Mouse (Mus musculus) lung, embryonic 14.5 days (tissue): ENCODE data around the gene Tsc22d4. TPM values are rescaled to one million over a fixed set of nuclear protein-coding genes. Genes with fewer than 3 reads are reported as not detected.

Experiments used
- ATAC-seq: fragments of 200-750 bp; cut with Nextera tagmentation; 2 replicates; pipeline ENCODE4 v1.8.0; 2017; ENCODE audit warnings: mild to moderate bottlenecking, moderate TSS enrichment, moderate library complexity; ENCODE audit not compliant: insufficient read depth
- DNase-seq: peaks from one replicate; pipeline ENCODE4 v3.0.0-alpha.2; 2015
- H3K27ac ChIP-seq: fragments of 300-500 bp; sonication (generic); 2 replicates; pipeline ENCODE4 v1.5.1; 2014; ENCODE audit warnings: low read depth, mild to moderate bottlenecking, moderate library complexity
- H3K27me3 ChIP-seq: fragments of 300-500 bp; sonication (generic); 2 replicates; pipeline ENCODE4 v1.6.1; 2014; ENCODE audit warnings: low read length, control low read depth; ENCODE audit not compliant: insufficient read depth
- H3K36me3 ChIP-seq: fragments of 300-500 bp; sonication (generic); 2 replicates; pipeline ENCODE4 v1.6.1; 2014; ENCODE audit warnings: control low read depth; ENCODE audit not compliant: insufficient read depth
- H3K4me1 ChIP-seq: fragments of 300-500 bp; sonication (generic); 2 replicates; pipeline ENCODE4 v1.6.1; 2014; ENCODE audit warnings: antibody characterized with exemption, control low read depth; ENCODE audit not compliant: insufficient read depth
- H3K4me2 ChIP-seq: fragments of 300-500 bp; sonication (generic); 2 replicates; pipeline ENCODE4 v1.6.1; 2014; ENCODE audit warnings: mild to moderate bottlenecking
- H3K4me3 ChIP-seq: fragments of 300-500 bp; sonication (generic); 2 replicates; pipeline ENCODE4 v1.5.1; 2014; ENCODE audit warnings: low read depth, low read length
- H3K9ac ChIP-seq: fragments of 300-500 bp; sonication (generic); 2 replicates; pipeline ENCODE4 v1.6.1; 2014
- H3K9me3 ChIP-seq: fragments of 300-500 bp; sonication (generic); 2 replicates; pipeline ENCODE4 v1.6.1; 2016; ENCODE audit warnings: low read depth, low read length, control low read depth
- CTCF ChIP-seq: IDR thresholded peaks from 2 replicates; pipeline ENCODE4 v1.5.1; 2016; ENCODE audit warnings: antibody characterized with exemption, low read depth
- WGBS: fragments of 180-500 bp; shearing (Covaris S2); extraction: QIAGEN DNeasy Blood & Tissue Kit; methylation state at CpG from one replicate; pipeline ENCODE4 v1.1.7; 2014; 5-methylcytosine and 5-hydroxymethylcytosine counted together
- polyA plus RNA-seq: library from polyadenylated mRNA; unstranded; fragments of >200 nt; fragmentation: Nextera tagmentation; extraction: Ambion mirVana; gene quantifications from 2 replicates; pipeline ENCODE4 v1.2.1, GENCODE M21; 2014

Tsc22d4 gene
- polyA plus RNA-seq, 1 experiment from 2014 or later = 127 TPM

GRCm38 (mm10) chr5:137800917-137801316, 55.4 kb downstream of the Tsc22d4 start:
- H3K36me3 ChIP-seq = no peaks in the 10 kb centered on the region
- H3K4me3 ChIP-seq = no peak overlapping the region
- DNase-seq = no peak
- WGBS = 73% methylated on average over 3 of the region's 3 CpGs
- H3K27me3 ChIP-seq = no peaks in the 10 kb centered on the region
- ATAC-seq = no peak
- no peak overlapping the region for H3K27ac ChIP-seq
- H3K4me1 ChIP-seq = no peaks in the 10 kb centered on the region
- H3K9me3 ChIP-seq = no peaks in the 10 kb centered on the region
- no peak overlapping the region for H3K4me2 ChIP-seq
- no peak overlapping the region for H3K9ac ChIP-seq
- no peak for TF ChIP-seq CTCF

GRCm38 (mm10) chr5:137806158-137806557, 60.6 kb downstream of the Tsc22d4 start:
- WGBS = 43% methylated on average over 1 of the region's 1 CpGs
- ATAC-seq (no peak), DNase-seq (peak; percentile 54)
- no peak overlapping the region for H3K4me2 ChIP-seq
- no peak overlapping the region for H3K4me3 ChIP-seq
- H3K27me3 ChIP-seq = no peaks in the 10 kb centered on the region
- no peak for TF ChIP-seq CTCF
- no peaks in the 10 kb centered on the region for H3K9me3 ChIP-seq
- H3K4me1 ChIP-seq = no peaks in the 10 kb centered on the region
- H3K36me3 ChIP-seq = no peaks in the 10 kb centered on the region
- H3K27ac ChIP-seq = no peak overlapping the region
- no peak overlapping the region for H3K9ac ChIP-seq

GRCm38 (mm10) chr5:137808316-137808715, 62.8 kb downstream of the Tsc22d4 start:
- DNase-seq = no peak
- Histone ChIP-seq H3K36me3 (no peaks in the 10 kb centered on the region), H3K27ac (no peak overlapping the region), H3K9me3 (no peaks in the 10 kb centered on the region), H3K9ac (no peak overlapping the region), H3K4me2 (no peak overlapping the region), H3K4me1 (no peaks in the 10 kb centered on the region), H3K27me3 (no peaks in the 10 kb centered on the region), H3K4me3 (no peak overlapping the region)
- WGBS = 81% methylated on average over 5 of the region's 5 CpGs
- no peak for TF ChIP-seq CTCF
- ATAC-seq = no peak

- 61% methylated on average over 4 of the region's 4 CpGs for WGBS
Observed at GRCm38 (mm10) chr5:137817466-137818222, 72.1 kb downstream of the Tsc22d4 start.

More at GRCm38 (mm10) chr5:137817466-137818222, 72.1 kb downstream of the Tsc22d4 start:
- ATAC-seq (no peak), DNase-seq (no peak)
- Histone ChIP-seq H3K4me3 (no peak overlapping the region), H3K9ac (no peak overlapping the region), H3K36me3 (no peaks in the 10 kb centered on the region), H3K9me3 (no peaks in the 10 kb centered on the region), H3K4me2 (no peak overlapping the region), H3K27ac (no peak overlapping the region), H3K4me1 (no peaks in the 10 kb centered on the region), H3K27me3 (no peaks in the 10 kb centered on the region)
- no peak for TF ChIP-seq CTCF

Other genes with a start within 250 kb of the Tsc22d4 start
- gene Pop7, start 243.2 kb upstream of the Tsc22d4 start, polyA plus RNA-seq = 54.3 and 58.4 TPM in 2 replicates
- 11.1 and 11.6 TPM in 2 replicates for gene Gigyf1, start 227.2 kb upstream of the Tsc22d4 start, polyA plus RNA-seq
- gene Epo, start 212.5 kb upstream of the Tsc22d4 start, polyA plus RNA-seq = 0.37 and 0.38 TPM in 2 replicates
- gene Gnb2, start 212.2 kb upstream of the Tsc22d4 start, polyA plus RNA-seq = 411 and 440 TPM in 2 replicates
- gene Actl6b, start 192.2 kb upstream of the Tsc22d4 start, polyA plus RNA-seq = 0.26 TPM in 1 of 2 replicates, not detected in the other
- gene Tfr2, start 175.9 kb upstream of the Tsc22d4 start, polyA plus RNA-seq = 0.31 and 0.47 TPM in 2 replicates
- 33.9 and 37.8 TPM in 2 replicates for gene Mospd3, start 144.7 kb upstream of the Tsc22d4 start, polyA plus RNA-seq
- gene Pcolce, start 131.9 kb upstream of the Tsc22d4 start, polyA plus RNA-seq = 130 and 148 TPM in 2 replicates
- gene Fbxo24, start 116.7 kb upstream of the Tsc22d4 start, polyA plus RNA-seq = 0.19 TPM in 1 of 2 replicates, not detected in the other
- 32.1 and 40.5 TPM in 2 replicates for gene Lrch4, start 116.6 kb upstream of the Tsc22d4 start, polyA plus RNA-seq
- gene Gm20605, start 116.6 kb upstream of the Tsc22d4 start, polyA plus RNA-seq = 9.2 and 11.7 TPM in 2 replicates
- gene Sap25, start 104.4 kb upstream of the Tsc22d4 start, polyA plus RNA-seq = 6.4 and 8.1 TPM in 2 replicates
- 0.08 TPM in 1 of 2 replicates, not detected in the other for gene Irs3, start 100.0 kb upstream of the Tsc22d4 start, polyA plus RNA-seq
- 10.9 and 12.2 TPM in 2 replicates for gene Agfg2, start 61.0 kb upstream of the Tsc22d4 start, polyA plus RNA-seq
- 0.91 and 0.93 TPM in 2 replicates for gene Nyap1, start 4.1 kb upstream of the Tsc22d4 start, polyA plus RNA-seq
- 33.7 and 40.9 TPM in 2 replicates for gene Ppp1r35, start 33.1 kb downstream of the Tsc22d4 start, polyA plus RNA-seq
- gene Mepce, start 41.9 kb downstream of the Tsc22d4 start, polyA plus RNA-seq = 13.1 and 14.5 TPM in 2 replicates
- 25.9 and 26.1 TPM in 2 replicates for gene Zcwpw1, start 42.1 kb downstream of the Tsc22d4 start, polyA plus RNA-seq
- 2.2 and 3.0 TPM in 2 replicates for gene Pilra, start 90.6 kb downstream of the Tsc22d4 start, polyA plus RNA-seq
- gene Pilrb1, start 112.4 kb downstream of the Tsc22d4 start, polyA plus RNA-seq = 0.41 and 1.1 TPM in 2 replicates
- 0.37 and 0.83 TPM in 2 replicates for gene Pilrb2, start 126.1 kb downstream of the Tsc22d4 start, polyA plus RNA-seq
- 0.21 and 0.28 TPM in 2 replicates for gene Cyp3a13, start 175.9 kb downstream of the Tsc22d4 start, polyA plus RNA-seq
- 0.18 TPM in 1 of 2 replicates, not detected in the other for gene Gjc3, start 217.4 kb downstream of the Tsc22d4 start, polyA plus RNA-seq
- gene Azgp1, start 235.8 kb downstream of the Tsc22d4 start, polyA plus RNA-seq = not detected in 2 replicates